Mouse (Mus musculus) adrenal gland, postnatal 14 days (tissue): Measurements from ENCODE around the gene Bach2. TPM values are rescaled to one million over a fixed set of nuclear protein-coding genes. Genes with fewer than 3 reads are reported as not detected.

ENCODE experiments used
- DNase-seq: peaks from one replicate; pipeline ENCODE4 v3.0.0; 2021; ENCODE audit warnings: mixed read lengths
- total RNA-seq: library from RNA; stranded (reverse); gene quantifications from 2 replicates; pipeline ENCODE4 v1.2.3, GENCODE M21; 2021

Bach2 gene
- total RNA-seq, 1 experiment from 2014 or later = 7.3 TPM

GRCm38 (mm10) chr4:32297071-32297671 lies 58.6 kb downstream of the Bach2 start:
- DNase-seq = no peak

DNA sequence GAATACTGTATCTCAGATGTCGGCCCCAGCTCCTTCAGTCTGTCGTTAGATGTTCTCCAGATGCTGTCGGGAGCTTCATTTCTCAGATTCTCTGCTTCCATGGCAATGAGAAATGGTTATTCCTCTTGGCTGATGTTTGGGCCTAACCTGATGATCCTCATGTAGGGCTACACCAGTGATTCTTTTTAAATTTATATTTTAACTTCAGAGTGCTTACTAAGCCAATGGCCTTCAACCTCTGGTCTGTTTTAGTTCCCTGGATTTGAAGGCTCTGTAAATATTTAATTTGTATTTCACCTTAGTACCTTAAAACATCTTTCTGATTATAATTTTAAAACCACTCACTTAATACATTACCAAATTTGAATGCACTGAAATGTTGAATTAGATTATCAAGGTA lies 60.6 kb downstream of the Bach2 start:
- no peak for DNase-seq

GRCm38 (mm10) chr4:32299970-32300369 lies 61.4 kb downstream of the Bach2 start:
- DNase-seq = no peak

DNA sequence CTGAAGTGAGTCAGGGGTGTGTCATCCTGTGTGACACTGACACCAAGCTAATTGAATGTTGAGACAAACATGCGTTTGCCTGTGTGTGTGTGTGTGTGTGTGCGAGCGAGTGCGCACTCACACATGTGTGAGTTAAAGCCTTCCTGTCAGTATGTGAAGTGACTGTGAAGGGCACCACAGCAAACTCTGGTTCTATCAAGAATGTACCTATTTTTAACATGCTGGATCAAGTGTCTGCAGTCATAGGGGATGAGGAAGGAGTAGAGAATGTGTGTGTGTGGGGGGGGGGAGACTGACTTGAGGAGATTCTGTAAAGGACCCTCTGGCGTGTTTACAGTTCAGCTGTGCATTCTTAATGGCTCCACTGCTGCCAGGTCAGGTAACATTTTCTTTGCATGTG lies 64.1 kb downstream of the Bach2 start:
- DNase-seq = no peak

GRCm38 (mm10) chr4:32303076-32303475 lies 64.5 kb downstream of the Bach2 start:
- no peak for DNase-seq

GRCm38 (mm10) chr4:32303674-32304073 lies 65.1 kb downstream of the Bach2 start:
- DNase-seq = peak; percentile 91

DNA sequence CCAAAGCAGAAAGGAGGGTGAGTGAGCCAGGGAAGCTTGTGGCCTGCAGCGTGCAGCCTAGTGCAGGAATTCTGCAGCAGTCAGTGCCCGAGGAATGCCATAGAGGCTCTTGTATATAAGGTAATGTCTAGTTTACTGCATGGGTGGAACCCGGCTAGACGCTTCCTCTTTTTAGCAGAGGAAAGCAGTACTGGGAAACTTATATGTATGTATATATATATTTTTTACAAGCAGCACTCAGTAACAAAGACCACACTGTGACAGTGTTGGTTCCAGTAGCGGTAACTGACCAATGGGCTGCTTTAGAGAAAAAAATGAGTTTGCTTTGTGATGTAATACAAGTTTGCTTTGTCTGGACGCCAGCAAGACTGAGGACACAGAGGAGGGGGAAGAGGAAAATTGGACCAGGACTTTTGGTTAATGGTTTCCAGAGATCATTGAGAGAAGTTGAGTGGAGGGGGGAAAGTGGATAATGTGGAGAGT lies 65.7 kb downstream of the Bach2 start:
- DNase-seq = no peak

DNA sequence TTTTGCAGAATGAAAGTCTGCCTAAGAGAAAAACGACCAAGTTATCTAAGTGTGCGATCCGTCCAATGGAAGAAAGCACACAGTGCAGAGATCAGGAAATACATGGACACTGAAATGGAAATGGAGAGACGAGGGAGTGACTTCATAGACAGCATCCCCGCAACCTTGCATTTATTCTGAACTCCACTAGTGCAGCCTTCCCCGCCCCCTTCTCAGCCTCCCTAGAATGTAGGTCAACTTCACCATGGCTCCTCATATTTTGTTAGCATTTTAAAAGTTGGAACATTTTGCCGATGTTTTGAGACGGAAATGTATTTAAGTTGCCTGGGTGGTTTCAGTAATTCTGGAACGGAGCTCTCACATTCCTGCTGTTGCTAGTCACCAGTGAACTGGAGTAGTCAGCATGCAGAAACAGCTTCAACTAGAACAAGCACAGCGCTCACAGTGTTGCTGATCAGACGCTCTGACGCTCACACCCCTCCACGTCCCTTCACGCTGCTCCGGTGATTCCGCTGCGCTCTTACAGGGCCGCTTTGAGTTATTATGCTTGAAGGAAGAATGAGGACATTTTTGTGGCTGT lies 66.5 kb downstream of the Bach2 start:
- DNase-seq = no peak

DNA sequence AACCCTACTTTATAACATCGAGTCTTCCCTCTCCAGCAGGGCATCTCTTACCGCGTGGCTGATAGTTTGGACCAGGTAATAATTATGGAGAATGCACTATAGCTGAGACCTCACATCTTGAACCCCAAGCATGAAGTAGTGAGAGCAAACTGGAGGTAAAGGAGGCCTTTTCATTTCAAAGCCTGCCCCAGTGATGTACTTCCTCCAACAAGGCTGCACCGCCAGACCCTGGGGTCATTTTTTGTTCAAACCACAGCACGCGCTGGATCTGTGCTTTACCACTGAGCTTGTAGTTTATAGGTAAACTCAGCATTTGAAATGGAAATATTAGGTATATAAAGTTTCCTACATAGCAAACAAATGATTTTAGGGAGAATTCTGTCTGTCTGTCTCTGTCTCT lies 67.1 kb downstream of the Bach2 start:
- no peak for DNase-seq

DNA sequence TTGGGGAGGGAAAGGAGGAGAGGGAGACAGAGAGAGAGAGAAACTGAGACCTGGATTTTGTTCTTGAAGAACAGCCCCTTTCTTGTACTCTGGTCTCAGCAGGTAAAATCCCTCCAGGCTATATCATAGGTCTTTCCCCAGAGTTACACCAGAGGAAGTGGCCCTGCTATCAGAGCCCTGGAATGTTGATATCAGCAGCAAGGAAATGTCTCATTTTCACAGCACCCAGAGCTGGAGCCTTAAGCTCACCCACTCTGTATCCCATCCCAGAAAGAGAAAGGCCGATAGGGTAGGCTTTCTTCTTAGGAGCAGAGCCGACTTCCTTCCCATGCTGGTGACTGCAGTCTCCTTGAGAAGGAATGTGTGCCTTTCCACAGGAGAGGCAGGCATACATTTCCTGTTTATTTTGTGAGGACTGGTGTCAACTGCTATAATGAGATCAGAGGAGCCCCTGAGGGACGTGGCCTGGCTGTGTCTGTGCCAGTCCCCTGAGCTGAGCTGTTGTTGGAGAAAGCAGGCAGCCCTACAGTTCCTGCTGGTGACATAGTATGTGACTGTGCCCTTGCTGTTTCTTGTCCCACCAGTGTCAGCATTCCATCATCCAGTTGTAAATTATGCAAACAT lies 67.7 kb downstream of the Bach2 start:
- peak; percentile 35 for DNase-seq

- no peak for DNase-seq
These were observed 68.6 kb downstream of the Bach2 start for GRCm38 (mm10) chr4:32307215-32307614.

- DNase-seq = no peak
These were observed 73.8 kb downstream of the Bach2 start for GRCm38 (mm10) chr4:32312171-32312946.

DNA sequence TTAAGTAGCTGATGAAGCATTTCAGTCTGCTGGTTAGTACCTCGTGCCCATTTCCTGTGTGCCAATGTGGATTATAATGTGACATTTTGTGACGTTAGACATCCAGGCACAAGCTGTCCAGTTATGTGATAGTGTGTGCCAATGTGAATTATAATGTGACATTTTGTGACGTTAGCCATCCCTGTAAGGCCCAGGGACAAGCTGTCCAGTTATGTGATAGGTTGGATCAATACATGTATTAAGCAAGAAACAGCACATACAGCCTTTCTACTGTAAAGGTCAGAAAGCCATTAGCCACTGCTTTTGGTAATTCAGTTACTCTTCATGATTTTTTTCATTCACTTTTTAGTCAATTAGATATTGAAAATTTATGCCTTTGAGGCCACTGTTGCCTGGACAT lies 76.3 kb downstream of the Bach2 start:
- no peak for DNase-seq

GRCm38 (mm10) chr4:32318608-32319007 lies 80.0 kb downstream of the Bach2 start:
- no peak for DNase-seq

DNA sequence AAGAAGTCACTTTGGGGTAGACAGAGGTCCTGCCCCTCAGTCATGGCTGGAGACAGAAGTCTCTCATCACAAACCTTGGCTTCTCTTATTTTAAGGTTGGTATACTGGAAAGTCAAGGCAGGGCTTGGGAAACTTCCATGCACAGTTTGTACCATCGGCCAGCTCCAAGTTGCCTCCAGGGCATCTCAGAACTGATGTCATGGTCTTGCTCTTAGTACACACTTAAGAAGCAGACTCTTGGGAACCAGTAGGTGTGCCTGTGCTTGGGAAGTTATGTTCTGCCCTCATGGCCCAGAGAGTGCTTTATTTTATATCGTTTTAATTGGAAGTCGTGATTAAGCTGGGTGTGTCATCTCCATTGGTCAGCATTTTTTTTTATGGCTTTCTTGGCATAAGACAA lies 80.7 kb downstream of the Bach2 start:
- DNase-seq = no peak

DNA sequence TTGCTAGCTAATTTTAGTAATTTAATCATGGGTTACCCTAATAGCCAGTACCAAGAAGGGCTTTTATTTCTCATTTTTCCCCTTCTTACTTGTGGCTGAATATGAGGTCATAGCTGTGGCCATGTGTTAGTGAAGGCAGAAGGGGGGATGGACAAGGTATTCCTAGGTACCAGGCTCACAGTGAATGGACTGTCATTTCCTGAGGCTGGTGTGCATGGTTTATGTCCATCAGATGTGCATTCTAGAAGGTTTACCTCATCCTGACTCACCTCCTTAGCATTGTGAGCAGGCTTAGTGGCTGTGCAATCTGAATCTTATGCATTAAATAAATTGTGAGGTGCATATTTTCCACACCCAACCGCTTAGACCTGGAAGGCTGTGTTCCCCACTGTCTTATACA lies 81.4 kb downstream of the Bach2 start:
- no peak for DNase-seq

DNA sequence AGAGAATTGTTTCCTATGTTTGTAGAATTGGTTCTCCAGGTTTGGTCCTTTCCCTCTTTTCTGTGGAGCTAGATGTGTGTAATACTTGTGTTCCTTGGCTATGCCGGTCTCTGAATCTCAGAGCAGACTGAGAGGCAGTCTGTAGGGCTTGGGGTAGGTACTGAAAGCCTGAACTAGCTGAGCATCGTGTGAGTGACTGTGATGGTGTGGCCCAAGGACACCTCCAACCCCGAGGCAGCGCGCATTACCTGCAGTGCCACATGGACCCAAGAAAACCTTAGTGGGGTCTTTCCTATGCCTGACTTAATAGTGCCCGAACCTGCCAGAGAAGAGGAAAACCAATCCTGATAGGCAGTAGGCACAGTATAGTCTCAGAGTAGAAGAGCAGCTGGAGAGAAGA lies 85.5 kb downstream of the Bach2 start:
- no peak for DNase-seq

DNA sequence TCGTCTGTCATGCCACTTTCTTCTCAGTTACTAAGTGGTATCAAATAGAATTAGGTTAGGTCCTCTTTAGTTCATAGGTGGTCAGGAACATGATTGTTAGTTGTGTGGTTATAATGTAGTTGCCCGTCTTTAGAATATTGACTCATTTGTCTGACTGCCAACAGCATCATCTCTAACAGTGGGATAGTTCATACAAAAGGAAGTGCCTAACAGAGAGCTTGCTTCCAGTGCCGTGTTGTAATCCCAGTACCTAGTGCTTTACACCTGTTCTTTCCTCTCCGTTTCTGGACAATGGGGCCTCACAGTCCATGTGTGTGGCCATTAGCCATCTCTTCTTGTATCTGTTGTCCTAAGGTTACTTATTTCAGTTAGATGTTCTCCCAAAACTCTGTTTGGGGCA lies 86.4 kb downstream of the Bach2 start:
- DNase-seq = no peak

DNA sequence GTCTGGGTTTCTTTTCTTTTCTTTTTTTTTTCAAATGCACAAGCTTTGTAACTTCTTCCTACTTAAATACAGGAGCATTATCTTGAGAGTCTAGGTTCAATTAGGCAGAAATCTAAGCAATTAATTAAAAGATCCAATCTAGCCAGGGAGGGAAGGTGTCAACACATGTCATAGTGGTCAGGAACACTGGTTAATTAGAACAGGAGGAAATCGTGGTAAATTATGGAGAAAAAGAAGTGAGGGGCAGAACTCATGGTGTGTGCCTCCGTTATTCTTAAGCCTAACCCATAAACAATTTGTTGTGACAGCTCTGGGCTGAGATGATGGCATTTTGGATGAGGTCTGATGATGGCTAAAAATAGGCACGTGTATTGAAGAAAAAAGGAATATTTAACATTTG lies 87.0 kb downstream of the Bach2 start:
- no peak for DNase-seq

- DNase-seq = no peak
These were observed 87.7 kb downstream of the Bach2 start for GRCm38 (mm10) chr4:32326279-32326678.

DNA sequence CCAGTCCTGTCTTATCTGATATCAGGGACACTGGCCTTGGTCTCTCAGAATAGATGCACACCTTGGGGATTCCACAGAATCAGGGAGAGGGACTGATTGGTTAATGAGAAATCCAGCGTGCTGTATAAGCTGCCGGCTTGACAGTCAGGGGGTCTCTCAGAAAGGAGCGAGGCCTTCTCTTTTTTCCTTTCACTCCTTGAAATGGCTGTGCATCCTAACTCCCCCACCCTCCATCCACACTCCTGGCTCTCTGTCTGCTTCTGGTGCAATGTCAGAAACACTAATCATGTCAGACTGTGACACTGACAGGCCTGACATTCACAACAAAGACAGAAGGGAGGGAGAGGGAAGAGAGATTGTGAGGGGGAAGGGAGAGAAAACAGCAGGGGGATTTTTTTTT lies 88.3 kb downstream of the Bach2 start:
- no peak for DNase-seq

GRCm38 (mm10) chr4:32327626-32328025 lies 89.0 kb downstream of the Bach2 start:
- DNase-seq = no peak

GRCm38 (mm10) chr4:32328561-32328960 lies 90.0 kb downstream of the Bach2 start:
- DNase-seq = no peak
